Mouse (Mus musculus) embryonic facial prominence, embryonic 11.5 days (tissue): Measurements from ENCODE around the gene Cd83. TPM values are rescaled to one million over a fixed set of nuclear protein-coding genes. Genes with fewer than 3 reads are reported as not detected.

ENCODE experiments used
- ATAC-seq: fragments of 200-750 bp; cut with Nextera tagmentation; replicated peaks from 2 replicates; pipeline ENCODE4 v1.8.0; 2017; ENCODE audit warnings: low read depth; ENCODE audit not compliant: insufficient number of reproducible peaks, low FRiP score, low TSS enrichment
- DNase-seq: peaks from one replicate; pipeline ENCODE4 v3.0.0-alpha.2; 2015; ENCODE audit warnings: low spot score
- H3K27ac ChIP-seq: fragments of 300-500 bp; sonication (generic); replicated peaks from 2 replicates; pipeline ENCODE4 v1.5.1; 2014; ENCODE audit warnings: mild to moderate bottlenecking, low read depth, low read length, control low read depth
- H3K27me3 ChIP-seq: fragments of 300-500 bp; sonication (generic); 2 replicates; pipeline ENCODE4 v1.6.1; 2014; ENCODE audit warnings: mild to moderate bottlenecking, low read length, moderate library complexity, mixed read lengths; ENCODE audit not compliant: control insufficient read depth, insufficient read depth
- H3K36me3 ChIP-seq: fragments of 300-500 bp; sonication (generic); replicated peaks from 2 replicates; pipeline ENCODE4 v1.6.1; 2014; ENCODE audit warnings: low read depth, mild to moderate bottlenecking, low read length, moderate library complexity, mixed read lengths; ENCODE audit not compliant: control insufficient read depth, insufficient read depth
- H3K4me1 ChIP-seq: fragments of 300-500 bp; sonication (generic); 2 replicates; pipeline ENCODE4 v1.6.1; 2014; ENCODE audit warnings: low read length, mixed read lengths; ENCODE audit not compliant: control insufficient read depth, insufficient read depth
- H3K4me2 ChIP-seq: fragments of 300-500 bp; sonication (generic); 2 replicates; pipeline ENCODE4 v1.6.1; 2014; ENCODE audit warnings: low read depth, mild to moderate bottlenecking, control low read depth, low read length, moderate library complexity
- H3K4me3 ChIP-seq: fragments of 300-500 bp; sonication (generic); 2 replicates; pipeline ENCODE4 v1.5.1; 2014; ENCODE audit warnings: low read depth, low read length, control low read depth
- H3K9ac ChIP-seq: fragments of 300-500 bp; sonication (generic); replicated peaks from 2 replicates; pipeline ENCODE4 v1.6.1; 2014; ENCODE audit warnings: mild to moderate bottlenecking, control low read depth, low read length
- H3K9me3 ChIP-seq: fragments of 300-500 bp; sonication (generic); replicated peaks from 2 replicates; pipeline ENCODE4 v1.6.1; 2016; ENCODE audit warnings: mild to moderate bottlenecking, low read length, inconsistent platforms, mixed read lengths; ENCODE audit not compliant: control insufficient read depth
- WGBS: fragments of 180-500 bp; shearing (Covaris S2); extraction: QIAGEN DNeasy Blood & Tissue Kit; methylation state at CpG from one replicate; pipeline ENCODE4 v1.1.7; 2014; 5-methylcytosine and 5-hydroxymethylcytosine counted together
- polyA plus RNA-seq: library from polyadenylated mRNA; unstranded; fragments of >200 nt; fragmentation: Nextera tagmentation; extraction: Ambion mirVana; gene quantifications from 2 replicates; pipeline ENCODE4 v1.2.1, GENCODE M21; 2014

The Cd83 gene
- polyA plus RNA-seq, 1 experiment from 2014 or later: 8.0 TPM

DNA sequence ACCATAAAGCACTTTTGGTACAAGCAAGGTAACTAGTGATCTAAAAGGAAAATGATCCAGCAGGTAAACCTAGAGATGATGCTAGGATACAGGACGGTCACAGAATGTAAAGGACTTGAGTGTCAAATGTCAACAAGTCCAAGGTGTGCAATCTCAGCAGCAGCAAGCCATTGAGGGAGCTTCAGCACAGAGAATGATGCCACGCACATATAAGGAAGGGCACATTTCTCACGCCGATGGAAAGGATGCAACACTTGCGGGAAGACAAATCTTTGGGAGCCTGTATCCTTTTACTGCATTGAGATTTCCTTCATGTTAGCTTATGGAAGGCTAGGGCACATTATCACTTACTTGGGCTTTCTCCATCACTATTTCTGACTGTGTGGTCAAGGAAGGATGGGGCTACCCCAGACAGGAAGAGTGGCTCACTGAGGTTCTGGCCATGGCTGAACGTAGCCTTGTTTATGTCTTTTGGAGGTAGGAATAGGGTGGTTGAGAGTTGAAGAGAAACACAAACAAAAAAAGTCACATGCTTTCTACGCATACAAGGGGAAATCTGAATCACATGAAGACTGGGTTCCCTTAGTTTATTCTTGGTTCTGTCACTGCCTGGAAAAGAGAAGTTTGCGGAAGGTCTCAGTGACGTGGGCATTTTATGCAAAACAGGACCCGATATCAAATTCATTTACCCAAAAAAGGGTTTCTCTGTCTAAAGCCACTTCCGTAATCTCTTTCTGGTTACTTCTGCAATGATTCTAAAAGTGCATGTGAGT is 5.8 kb downstream of the Cd83 start:
- Histone ChIP-seq H3K4me1 (no peaks in the 10 kb centered on the region), H3K27me3 (peaks cover 2% of the 10 kb centered on the region), H3K27ac (no peak overlapping the region), H3K36me3 (no peaks in the 10 kb centered on the region), H3K4me3 (no peak overlapping the region), H3K9me3 (no peaks in the 10 kb centered on the region), H3K9ac (no peak overlapping the region), H3K4me2 (no peak overlapping the region)
- ATAC-seq: no peak
- DNase-seq: no peak
- WGBS: 94% methylated on average over 11 of the region's 11 CpGs

DNA sequence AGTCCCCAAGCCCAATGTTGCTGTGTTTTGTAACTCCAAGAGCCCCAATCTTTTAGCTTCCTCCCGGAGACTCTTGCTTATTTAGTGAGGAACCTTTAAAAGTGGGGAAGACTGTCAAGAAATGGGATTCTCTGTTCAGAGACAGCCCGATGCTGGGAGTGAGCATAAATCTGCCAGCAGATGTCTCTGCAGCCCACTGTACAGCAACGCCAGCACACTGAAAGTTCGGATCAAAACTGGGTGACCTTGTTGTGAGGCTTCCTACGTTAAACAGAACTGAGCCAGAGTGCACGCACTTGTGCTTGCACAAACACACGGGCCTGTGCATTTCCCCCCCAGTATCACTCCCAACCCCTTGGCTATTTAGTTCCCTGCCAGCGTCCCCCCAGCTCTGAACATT is 10.8 kb downstream of the Cd83 start:
- peak; percentile 54 for DNase-seq
- H3K27me3 ChIP-seq: no peaks in the 10 kb centered on the region

DNA sequence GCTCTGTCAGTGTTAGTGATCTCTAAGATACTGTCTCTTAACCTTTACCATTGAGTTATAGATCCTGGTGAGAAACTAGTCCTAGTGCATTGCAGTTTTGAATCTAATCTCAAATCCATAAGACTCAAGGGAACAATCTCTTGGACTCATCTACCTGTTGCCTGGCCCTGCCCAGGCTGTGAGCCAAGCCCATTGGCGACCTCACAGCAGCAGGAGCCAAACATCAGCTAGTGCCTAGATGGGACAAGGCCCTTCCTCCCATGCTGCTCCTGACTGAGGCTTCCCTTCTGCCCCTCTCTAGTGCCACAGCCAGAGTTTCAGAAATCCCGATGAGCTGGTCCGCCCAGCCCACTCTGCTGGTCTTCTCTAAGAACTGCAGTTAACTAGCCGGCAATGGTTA is 14.1 kb downstream of the Cd83 start:
- Histone ChIP-seq H3K36me3 (no peaks in the 10 kb centered on the region), H3K27me3 (no peaks in the 10 kb centered on the region), H3K9me3 (no peaks in the 10 kb centered on the region), H3K4me1 (no peaks in the 10 kb centered on the region; the same call in 1 of the 2 replicates), H3K4me3 (no peak overlapping the region), H3K27ac (no peak overlapping the region), H3K4me2 (no peak overlapping the region), H3K9ac (no peak overlapping the region)
- DNase-seq (no peak), ATAC-seq (no peak)
- 79% methylated on average over 4 of the region's 4 CpGs for WGBS

More for the DNA sequence above, 10.8 kb downstream of the Cd83 start:
- H3K36me3 ChIP-seq: no peaks in the 10 kb centered on the region
- ATAC-seq: no peak
- H3K9me3 ChIP-seq: no peaks in the 10 kb centered on the region
- H3K4me1 ChIP-seq: no peaks in the 10 kb centered on the region
- no peak overlapping the region for H3K9ac ChIP-seq
- H3K4me2 ChIP-seq: no peak overlapping the region
- no peak overlapping the region for H3K27ac ChIP-seq
- 46% methylated on average over 8 of the region's 8 CpGs for WGBS
- H3K4me3 ChIP-seq: no peak overlapping the region

DNA sequence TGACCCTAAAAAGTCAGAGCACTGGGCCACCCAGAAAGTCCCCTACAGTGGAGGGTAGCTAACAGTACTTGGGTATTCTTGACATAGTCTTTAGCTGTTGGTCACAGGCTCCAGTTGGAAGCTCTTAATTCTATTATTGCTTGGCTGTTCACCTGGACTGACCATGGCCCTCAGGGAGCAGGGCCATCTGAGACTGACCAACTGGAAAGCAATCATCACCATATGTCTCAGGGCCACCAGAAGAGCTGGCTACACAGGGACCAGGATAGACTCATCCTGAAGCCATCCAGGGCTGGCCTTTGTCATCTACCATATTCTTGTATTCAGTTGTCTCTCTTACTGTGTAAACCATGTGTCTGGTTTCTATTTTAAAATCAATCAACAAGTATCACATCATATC is 15.6 kb downstream of the Cd83 start:
- Histone ChIP-seq H3K4me3 (no peak overlapping the region), H3K4me1 (no peaks in the 10 kb centered on the region; the same call in 1 of the 2 replicates), H3K27me3 (no peaks in the 10 kb centered on the region), H3K4me2 (no peak overlapping the region), H3K27ac (no peak overlapping the region), H3K9me3 (no peaks in the 10 kb centered on the region), H3K36me3 (no peaks in the 10 kb centered on the region), H3K9ac (no peak overlapping the region)
- ATAC-seq: no peak
- DNase-seq: no peak

DNA sequence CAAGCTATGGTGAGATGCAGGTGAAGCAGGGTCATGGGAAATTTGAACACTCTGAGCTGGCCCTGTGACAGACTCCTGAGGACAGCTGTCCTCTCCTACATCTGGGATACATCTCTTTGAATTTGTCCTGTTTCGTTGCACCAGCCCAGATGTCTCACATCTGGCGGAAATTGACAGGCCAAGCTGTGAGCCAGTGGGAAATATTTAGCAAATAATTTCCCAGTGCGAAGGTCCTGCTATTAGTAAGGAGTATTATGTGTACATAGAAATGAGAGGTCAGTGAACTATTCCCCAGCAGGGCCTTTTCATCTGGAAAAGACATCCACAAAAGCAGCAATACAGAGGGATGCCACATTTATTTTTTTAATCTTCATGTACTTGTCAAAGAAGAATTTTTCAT is 17.4 kb downstream of the Cd83 start:
- no peaks in the 10 kb centered on the region for H3K36me3 ChIP-seq
- ATAC-seq (no peak), DNase-seq (peak; percentile 26)
- no peaks in the 10 kb centered on the region for H3K27me3 ChIP-seq
- no peaks in the 10 kb centered on the region; the same call in 1 of the 2 replicates for H3K4me1 ChIP-seq
- H3K4me2 ChIP-seq: no peak overlapping the region
- 49% methylated on average over 3 of the region's 3 CpGs for WGBS
- no peak overlapping the region for H3K9ac ChIP-seq
- H3K9me3 ChIP-seq: no peaks in the 10 kb centered on the region
- H3K27ac ChIP-seq: no peak overlapping the region
- no peak overlapping the region for H3K4me3 ChIP-seq

DNA sequence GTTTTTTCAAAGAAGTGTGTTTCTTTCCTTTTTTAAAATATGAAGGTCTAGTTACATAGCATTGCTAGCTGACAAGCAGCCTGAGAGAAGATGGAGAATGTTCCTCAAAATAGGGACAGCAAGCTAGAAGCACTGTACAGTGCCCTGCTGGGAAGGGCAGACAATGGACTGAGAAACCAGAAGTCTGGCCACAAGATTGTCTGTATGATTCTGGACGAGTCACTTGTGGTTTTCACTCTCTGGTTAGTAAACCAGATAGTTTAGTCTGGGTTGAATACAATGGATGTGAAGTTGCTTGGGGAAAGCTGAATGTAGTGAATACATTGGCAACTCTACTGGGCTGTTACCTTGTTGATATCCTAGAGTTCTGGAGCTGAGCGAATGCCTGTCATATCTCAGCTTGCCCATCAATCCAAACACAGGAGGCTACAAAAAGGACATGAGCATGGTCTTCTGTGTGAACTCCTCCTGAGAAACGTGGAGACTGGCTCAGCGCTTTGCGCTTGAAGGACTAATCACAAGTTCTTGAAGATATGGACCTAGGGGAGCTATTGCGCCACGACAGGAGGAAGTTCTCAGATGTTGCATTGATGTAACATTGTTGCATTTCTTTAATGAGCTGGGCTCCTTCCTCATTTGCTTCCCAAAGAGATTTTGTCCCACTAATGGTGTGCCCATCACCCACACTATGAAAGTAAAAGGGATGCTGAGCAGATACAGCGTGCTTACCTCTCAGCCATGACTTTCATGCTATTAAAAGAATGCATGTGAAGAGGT is 18.0 kb downstream of the Cd83 start:
- Histone ChIP-seq H3K4me2 (no peak overlapping the region), H3K27ac (no peak overlapping the region), H3K9me3 (no peaks in the 10 kb centered on the region), H3K4me1 (no peaks in the 10 kb centered on the region; the same call in none of the 2 replicates), H3K4me3 (no peak overlapping the region), H3K9ac (no peak overlapping the region), H3K27me3 (no peaks in the 10 kb centered on the region), H3K36me3 (no peaks in the 10 kb centered on the region)
- 90% methylated on average over 8 of the region's 8 CpGs for WGBS
- no peak for ATAC-seq
- no peak for DNase-seq

DNA sequence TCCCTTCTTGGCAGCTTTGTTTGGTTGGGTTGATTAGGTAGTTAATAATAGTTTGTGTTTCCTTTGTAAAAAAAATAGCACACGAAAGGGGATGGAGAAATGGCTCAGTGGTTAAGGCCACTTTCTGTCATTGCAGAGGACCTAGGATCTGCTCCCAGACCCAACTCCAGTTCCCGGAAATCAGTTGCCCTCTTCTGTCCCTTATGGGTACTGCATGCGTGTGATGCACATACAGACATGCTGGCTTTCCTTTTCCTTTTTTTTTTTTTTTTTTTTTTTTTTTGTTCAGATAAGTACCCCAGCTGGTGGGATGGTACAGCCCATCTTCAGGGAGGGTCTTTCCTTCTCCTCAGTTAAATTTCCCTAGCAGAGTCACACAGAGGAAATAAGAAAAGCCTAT is 20.1 kb downstream of the Cd83 start:
- Histone ChIP-seq H3K9me3 (no peaks in the 10 kb centered on the region), H3K36me3 (no peaks in the 10 kb centered on the region), H3K4me2 (no peak overlapping the region), H3K4me1 (no peaks in the 10 kb centered on the region; the same call in none of the 2 replicates), H3K27me3 (no peaks in the 10 kb centered on the region), H3K9ac (no peak overlapping the region), H3K4me3 (no peak overlapping the region), H3K27ac (no peak overlapping the region)
- DNase-seq (peak; percentile 9), ATAC-seq (no peak)
- 91% methylated on average over 3 of the region's 3 CpGs for WGBS

DNA sequence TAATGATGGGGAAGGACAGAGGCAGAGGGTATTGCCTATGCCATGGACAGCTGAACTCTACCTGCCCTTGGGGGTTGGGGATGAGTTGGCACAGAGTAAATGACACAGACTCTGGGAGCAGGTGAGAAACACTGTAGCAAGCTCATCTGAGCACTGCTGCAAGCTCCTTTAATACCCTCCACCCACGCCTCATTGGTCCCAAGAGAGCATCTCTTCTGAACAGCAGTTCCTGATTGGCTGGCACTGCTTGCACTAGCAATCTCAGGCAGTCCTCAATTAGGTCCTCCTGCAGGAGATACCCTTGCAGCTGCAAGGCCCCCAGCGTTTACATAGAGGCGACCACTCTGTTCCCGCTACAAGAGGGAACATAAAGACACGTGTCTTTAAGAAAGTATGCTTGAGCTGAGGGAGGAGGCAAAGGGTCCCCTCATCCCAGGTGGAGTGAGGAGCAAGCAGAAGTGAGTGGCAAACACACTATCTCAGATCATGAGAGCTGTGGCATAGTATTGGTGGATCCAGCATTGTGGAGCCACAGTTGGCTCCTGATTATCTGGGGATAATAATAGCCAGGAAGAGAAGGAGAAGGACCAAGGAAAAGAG is 20.7 kb downstream of the Cd83 start:
- H3K4me3 ChIP-seq: no peak overlapping the region
- no peaks in the 10 kb centered on the region for H3K9me3 ChIP-seq
- H3K9ac ChIP-seq: no peak overlapping the region
- H3K27me3 ChIP-seq: no peaks in the 10 kb centered on the region
- no peak overlapping the region for H3K4me2 ChIP-seq
- H3K4me1 ChIP-seq: no peaks in the 10 kb centered on the region; the same call in none of the 2 replicates
- DNase-seq (no peak), ATAC-seq (no peak)
- WGBS: 78% methylated on average over 5 of the region's 5 CpGs
- H3K36me3 ChIP-seq: no peaks in the 10 kb centered on the region
- no peak overlapping the region for H3K27ac ChIP-seq
